Mouse (Mus musculus) spleen, adult 12 weeks (tissue): ENCODE data around the gene Hic2.
"Not testable (repeated sequence)": the region's sequence is repeated elsewhere in the genome, so short reads cannot be mapped to it uniquely, and the experiment has no call there.

Experiments
- DNase-seq: peaks from one replicate; pipeline ENCODE4 v3.0.0; 2022; ENCODE audit warnings: low spot score

Hic2 gene

DNA sequence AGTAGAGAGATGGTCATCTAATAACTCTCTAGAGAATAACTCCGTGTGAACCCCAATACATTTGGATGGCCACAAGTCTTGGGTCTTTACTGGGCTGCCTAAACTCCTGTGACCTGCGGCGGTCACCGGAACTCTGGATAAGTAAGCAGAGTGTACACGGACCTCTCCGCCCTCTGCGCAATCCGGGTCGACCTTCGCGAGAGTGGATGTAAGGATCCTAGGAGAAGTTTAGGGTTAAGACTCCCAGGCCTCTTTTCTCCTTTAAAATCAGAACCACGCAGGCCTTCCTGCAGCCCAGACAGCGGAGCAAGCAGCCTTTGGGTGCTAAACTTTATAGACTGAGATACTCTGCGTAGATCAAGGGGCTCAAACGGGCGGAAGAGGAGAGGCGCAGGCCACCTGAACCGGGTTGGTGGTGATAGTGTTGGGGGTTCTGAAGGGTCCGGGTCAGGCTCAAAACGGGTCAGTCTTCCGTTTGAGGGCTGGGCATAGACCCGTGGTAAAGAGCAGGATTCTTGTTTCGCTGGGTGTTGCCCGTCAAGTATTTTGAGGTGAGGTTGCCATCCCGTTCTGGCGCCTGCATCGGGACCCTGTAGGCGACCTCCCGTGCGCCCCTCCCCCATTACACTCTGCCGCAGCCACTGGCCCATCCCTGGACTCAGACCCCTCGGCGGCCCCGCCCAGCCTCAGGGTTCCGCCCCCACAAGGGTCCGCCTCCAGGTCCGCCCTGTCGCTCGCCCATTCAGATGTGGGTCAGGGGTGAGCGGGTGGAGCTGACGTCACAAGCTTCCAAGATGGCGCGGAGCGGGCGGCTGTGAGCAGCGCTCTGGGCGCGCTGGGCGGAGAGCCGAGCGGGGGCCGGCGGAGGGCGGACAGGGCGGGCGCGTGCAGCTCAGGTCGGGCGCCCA, at the start of gene Hic2:
Hic2 (plus strand) TSS at position 779 of the 908 bp plus-strand sequence.
- DNase-seq = peak; percentile 72

DNA sequence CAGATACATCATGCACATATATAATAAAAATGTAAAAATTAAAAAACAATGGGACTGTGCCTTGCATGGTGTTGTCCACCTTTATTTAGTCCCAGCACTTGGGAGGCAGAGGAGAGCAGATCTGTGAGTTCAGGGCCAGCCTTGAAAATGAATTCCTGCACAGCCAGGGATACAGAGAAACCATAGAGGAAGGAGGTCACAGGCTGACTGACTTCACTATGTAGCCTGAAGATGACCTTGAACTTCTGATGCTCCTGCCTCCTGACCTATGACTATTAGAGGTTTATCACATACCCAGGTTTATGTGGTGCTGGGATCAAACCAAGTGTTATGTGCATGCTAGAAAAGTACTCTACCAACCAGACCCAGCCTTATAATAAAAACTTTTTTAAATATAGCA, 47.9 kb upstream of the Hic2 start:
- no peak for DNase-seq

DNA sequence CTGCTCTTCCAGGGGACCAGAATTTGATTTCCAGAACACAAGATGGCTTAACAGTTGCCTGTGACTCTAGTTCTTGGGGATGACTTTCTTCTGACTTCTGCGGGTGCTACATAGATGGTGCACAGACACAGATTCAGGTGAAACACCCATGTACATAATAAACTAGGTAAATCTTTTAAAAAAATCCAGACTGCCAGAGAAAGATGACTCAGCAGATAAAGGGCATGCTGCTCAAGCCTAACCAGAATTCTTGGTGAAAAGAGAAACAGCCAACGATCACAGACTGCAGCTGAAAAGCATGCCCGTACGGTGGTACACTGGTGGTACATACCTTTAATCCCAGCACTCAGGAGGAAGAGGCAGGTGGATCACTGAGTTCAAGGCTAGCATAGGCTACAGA, 39.5 kb upstream of the Hic2 start:
- DNase-seq = no peak

DNA sequence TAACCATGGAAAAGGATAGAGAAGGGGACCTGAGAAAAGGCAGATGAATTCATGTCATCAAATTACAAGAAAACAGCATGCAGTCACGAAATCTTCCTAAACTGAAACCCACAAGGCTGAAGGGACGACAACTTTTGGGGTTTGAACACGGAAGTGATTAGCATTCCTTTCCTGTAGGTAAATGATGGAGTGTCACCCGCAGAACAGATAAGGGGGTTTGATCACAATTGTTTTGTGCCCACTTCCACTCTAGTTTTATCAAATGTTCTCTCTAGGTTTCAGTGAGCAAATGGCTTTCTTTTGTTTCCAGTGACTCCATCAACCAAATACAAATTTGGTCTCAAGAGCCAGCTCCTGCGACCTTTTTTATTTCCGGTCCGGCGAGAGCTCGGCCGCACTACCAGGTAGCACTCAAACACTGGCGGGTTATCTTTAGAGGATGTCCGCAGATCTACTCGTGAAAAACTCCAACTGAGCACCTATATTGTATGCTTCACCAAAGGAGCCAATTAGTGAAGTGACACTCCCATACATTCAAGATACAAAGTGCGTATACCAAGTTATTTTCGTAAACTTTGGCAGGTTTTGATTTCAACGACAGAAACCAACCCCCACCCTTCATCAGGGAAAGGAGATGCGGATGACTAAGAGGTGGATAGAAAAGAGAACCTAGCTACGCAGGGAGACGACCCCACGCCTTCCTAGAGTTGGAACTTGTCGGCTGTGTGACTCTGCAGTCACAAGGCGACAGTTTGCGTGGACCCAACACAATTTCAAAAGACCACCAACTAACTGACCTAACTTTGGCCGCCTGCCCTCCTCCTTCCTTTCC, 33.0 kb upstream of the Hic2 start:
- no peak for DNase-seq

DNA sequence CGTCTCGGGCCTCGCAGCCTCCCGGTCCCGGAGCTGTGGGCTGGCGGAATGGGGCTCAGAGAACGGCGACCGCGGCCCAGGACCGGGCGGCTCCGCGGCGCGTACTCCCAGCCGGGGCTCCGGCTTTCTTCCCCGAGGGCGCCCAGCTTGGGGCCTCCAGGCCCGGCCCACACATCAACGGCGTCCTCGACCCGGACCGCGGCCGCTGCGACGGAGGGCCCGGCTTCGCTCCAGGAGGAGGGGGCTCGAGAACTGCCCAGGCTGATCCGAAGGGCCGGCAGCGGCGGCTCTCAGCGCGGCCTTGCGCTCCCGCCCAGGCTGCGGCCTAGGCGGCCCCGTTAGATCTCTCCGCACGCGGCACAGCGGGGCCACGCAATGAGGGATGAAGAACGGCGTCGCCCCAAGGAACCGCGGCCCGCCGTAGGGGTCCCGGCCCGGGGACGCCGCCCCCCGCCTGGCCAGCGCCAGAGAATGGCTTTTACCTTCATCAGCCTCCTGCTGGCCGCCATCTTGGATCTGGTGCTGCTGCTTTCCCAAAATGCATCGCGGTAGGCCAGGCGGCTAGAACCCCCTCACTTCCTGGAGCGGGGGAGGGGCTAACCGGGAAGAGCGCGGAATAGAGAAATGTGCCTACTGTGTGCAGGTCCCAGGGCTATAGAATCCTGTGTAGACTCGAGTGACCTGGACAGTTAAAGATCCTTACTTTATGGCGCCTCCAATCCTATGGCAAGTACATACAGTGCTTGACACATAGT, 32.2 kb upstream of the Hic2 start:
- peak; percentile 73 for DNase-seq

DNA sequence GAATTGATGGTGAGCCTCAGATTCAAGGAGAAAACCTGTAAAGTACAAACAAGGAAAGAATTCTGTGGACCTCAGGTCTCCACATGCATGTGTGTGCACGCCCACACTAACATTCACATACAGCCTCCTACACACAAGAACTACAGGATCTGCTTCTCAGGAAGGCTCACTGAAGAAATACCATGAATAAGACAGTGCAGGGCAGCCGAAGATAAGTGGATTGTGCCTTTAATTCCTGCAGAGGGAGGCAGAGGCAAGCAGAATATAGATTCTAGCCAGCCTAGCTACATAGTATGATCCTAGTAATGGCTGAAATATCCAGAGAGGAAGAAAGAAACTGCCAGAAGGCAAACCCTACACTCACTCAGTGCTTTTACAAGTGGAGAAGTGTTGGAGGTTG, 31.4 kb upstream of the Hic2 start:
- DNase-seq = no peak

DNA sequence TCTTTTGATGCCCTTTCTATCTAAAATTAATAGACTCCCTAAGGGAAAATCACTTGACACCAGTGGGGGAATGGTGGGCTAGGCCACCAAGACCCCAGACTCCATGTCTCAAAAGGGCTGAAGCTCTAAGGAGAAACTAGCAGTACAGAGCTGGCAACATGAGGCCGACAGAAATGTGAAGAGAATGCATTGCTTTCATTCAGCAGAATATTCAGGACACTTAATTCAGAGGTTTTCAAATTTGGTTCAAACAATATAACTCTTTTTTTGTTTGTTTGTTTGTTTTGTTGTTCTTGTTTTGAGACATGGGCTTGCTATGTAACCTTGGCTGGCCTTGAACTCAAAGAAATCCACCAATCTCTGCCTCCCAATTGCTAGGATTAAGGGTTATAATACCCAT, 30.8 kb upstream of the Hic2 start, which contains the start of gene Ube2l3:
Ube2l3 (minus strand) TSS at position 101 of the 400 bp plus-strand sequence.
- DNase-seq = no peak

DNA sequence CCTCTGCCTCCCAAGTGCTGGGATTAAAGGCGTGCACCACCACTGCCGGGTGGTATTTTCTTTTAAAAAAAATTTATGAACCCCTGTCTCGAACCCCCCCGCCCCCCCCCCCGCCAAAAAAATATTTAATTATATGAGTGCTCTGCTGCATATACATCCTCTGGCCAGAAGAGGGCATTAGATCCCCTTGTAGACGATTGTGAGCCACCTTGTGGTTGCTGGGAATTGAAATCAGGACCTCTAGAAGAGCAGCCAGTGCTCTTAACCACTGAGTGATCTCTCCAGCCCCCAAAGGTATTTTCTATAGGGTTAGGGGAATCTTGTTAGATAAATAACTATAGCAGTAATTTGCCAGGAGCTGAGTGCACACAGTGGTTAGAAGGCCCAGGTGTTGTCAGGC, 28.4 kb upstream of the Hic2 start:
- DNase-seq = peak; percentile 16

DNA sequence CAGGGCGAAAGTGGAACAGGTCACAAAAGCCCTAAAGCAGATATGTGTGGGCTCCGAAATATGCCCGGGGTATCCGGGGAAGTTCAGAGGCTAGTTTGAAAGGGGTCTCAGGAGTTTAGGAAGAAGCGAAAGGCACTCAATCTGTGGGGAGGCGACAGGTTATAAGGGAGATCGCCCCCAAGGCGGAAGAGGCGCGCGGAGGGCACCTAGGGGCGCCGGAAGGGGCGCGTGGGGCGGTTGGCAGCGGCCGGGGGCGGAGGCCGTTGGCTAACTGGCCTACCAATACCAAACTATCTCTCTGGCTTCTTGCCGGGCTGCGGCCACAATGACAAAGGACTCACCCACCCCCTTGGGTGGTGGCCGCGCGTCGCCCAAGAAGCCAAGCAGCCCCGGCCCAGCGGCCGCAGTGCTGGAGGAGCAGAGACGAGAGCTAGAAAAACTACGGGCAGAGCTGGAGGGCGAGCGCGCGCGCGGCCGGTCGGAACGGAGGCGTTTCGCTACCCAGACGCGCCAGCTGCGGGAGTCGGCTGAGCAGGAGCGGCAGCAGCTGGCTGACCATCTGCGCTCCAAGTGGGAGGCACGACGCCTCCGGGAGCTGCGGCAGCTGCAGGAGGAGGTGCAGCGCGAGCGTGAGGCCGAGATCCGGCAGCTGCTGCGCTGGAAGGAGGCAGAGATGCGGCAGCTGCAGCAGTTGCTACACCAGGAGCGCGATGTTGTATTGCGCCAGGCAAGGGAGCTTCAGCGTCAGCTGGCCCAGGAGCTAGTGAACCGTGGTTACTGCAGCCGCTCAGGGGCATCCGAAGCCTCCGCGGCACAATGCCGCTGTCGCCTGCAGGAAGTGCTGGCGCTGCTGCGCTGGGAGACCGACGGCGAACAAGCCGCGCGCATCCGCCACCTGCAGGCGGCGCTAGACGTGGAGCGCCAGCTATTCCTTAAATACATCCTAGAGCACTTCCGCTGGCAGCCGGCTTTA, 24.7 kb upstream of the Hic2 start, which contains the start of gene Rimbp3:
Rimbp3 (plus strand) TSS at position 215 of the 973 bp plus-strand sequence.
- DNase-seq = peak; percentile 66

DNA sequence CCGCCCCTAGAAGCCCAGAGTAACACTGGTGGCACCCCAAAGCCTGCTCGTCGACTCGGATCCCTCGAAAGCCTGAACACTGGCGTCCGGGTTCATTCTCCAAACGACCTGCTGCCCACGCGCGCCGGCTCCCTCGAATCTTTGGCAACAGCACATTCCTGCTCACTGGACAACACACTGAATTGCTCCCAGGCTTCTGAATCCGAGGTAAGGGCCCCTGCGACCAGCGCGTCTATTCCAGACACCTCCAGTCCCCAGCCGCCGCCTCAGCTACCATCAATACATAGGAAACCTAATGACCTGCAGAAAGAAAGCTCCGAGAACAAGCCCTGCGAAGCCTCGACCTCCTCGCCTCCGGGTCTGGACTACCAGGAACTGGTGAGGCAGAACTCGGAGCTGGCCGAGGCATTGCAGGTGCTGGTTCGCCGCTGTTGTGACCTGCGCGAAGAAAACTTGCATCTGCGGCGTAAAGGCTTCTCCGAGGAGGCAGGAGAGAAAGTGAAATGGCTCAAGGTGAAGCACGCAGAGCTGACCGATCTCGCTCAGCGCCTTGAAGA, 23.9 kb upstream of the Hic2 start:
- peak; percentile 29 for DNase-seq

DNA sequence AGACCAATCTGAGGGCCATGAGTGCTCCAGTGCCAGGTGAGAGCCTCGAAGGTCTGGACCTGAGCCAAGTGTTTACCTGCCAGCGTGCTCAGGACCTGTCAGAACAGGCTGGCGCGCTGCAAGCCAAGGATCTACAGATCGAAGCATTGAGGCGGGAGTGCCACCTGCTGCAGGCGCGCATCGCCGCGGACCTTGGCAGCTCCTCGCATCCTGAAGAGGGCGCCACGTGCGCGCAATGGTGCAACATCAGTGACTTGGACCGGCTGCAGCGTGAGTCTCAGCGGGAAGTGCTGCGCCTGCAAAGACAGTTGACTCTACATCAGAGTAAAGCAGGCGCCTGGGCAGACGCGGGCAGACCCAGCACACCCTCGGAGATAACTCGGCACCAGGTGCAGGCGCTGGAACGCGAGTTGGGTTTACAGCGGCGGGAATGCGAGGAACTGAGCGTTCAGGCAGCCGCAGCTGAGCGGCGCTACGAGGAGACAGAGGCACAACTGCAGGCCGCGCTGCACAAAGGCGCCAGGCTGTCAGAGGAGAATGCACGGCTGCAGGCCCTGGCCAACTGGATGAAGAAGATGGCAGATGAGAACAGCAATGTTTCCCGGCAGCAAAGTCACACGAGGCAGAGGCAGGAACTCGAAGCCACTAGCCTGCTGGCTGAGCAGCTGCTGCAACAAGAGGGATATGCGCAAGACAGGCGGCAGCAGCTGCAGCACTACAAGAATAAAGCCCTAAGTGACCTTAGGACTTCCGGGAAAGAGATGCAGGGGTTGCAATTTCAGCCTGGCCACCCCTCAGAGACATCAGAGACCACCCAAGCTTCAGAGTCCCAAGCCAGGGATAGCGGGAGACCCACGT, 23.2 kb upstream of the Hic2 start:
- DNase-seq = peak; percentile 75

DNA sequence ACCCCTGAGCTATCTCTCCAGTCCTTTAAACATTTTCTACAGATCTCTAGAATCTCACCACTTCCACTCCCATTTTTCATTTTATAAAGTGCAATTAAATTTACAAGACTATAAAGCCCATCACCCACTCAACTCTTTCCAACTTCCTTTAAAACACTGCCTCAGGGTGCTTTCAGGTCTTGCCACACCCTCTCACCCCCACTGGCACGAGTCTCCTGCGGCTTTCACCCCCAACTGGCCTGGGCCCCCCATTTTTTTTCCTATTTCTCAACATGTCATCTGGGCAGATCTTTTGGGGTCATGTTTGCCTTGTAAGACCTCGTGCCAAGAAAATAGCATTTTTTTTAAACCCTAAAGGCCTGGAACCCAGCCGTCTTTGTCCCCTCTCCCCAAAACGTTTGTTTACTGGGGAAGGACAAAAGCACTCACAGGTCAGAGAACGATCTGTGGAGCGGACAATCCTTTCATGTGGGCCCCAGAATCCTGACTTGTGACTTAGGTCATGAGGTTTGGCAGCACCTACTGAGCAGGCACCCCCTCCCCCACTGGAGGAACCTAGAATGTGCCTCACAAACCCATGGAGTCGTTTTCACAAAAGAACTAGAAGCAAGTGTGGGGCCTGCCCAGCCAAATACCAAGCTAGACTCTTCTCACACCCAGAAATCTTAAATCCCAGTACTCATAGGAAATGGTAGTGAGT, 16.3 kb upstream of the Hic2 start:
- no peak for DNase-seq

DNA sequence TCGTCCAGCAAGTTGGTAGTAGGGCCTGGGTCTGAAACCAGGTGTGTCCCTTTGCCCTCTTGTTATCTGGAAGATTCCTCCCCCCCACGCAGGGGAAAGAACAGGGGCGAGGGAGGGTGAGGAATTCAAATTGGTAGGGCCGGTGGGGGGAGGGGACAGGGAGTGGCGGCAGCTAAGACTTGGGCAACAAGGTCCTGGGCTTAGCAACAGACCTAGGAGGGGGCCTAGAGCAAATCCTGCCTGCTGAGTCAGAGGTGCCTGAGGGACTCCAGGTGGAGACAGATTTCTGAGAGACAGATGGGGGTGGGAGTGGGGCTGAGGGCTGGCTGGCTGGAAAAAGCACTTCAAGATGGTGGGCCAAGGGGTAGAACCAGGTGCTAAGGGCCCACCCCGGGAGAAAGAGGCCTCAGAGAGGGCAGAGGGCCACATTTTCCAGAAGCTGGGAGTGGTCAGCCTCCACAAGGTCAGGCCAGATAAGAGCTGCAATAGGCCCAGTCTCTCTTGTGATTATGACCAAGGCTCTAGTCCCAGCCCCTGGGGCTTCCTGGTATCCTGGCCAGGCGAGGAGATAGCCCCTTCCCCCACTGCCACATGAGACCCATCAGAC, 13.1 kb upstream of the Hic2 start:
- DNase-seq = no peak

DNA sequence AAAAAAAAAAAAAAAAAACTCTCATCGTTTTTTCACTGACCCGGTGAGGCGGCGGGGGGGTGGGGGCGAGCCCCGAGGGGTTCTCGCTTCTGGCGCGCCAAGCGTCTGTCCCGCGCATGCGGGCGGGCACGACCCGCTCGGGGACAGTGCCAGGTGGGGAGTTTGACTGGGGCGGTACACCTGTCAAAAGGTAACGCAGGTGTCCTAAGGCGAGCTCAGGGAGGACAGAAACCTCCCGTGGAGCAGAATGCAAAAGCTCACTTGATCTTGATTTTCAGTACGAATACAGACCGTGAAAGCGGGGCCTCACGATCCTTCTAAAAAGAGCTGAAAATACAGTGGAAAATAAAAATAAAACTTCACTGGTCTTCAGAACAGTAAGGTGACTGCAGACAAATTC, 11.2 kb upstream of the Hic2 start:
- peak; percentile 86 for DNase-seq

DNA sequence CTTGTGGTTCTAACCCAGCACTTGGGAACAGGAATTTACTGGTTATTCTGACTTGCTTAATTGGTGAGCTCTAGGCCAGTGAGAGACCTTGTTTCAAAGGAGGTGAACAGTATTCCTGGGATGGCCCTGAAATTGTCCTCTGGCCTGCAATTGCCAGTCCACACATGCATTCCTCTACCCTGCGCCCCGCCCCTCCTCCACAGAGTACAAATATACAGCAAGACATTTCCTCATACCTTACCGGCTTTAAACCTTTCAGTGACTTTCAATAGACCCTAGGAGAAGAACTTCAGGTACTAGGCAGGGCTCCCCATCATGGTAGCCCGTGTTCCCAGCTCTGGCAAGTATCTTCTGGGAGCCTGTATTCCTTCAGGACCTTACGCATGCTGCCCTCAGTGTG, 7.8 kb upstream of the Hic2 start:
- DNase-seq = no peak

DNA sequence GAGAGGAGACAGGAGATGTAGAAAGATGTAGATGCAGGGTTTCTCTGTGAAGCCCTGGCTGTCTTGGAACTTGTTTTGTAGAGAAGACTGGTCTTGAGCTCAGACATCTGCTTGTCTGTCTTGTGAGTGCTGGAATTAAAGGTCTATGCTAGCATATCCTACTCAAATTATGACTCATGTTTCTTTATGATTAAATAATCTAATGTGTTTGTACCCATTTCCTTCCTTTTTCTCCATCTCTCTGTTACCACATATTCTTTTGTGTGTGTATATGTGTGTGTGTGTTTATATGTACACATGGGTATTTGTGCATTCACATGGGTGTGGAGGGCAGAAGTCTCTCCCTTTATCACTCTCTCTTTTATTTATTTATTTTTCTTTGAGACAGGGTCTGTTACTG, 6.9 kb upstream of the Hic2 start:
- no peak for DNase-seq

DNA sequence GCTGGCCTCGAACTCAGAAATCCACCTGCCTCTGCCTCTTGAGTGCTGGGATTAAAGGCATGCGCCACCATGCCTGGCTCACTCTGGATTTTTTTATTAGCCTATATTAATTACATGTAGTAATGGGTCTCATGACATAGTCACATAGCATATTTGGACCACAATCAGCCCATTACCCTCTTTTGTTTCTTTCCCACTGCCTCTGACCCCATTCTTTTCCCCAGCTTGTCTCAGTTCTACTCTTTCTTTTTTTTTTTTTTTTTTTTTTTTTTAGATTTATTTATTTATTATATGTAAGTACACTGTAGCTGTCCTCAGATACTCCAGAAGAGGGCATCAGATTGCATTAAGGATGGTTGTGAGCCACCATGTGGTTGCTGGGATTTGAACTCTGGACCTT, 1.8 kb upstream of the Hic2 start:
- DNase-seq = not testable (repeated sequence)

DNA sequence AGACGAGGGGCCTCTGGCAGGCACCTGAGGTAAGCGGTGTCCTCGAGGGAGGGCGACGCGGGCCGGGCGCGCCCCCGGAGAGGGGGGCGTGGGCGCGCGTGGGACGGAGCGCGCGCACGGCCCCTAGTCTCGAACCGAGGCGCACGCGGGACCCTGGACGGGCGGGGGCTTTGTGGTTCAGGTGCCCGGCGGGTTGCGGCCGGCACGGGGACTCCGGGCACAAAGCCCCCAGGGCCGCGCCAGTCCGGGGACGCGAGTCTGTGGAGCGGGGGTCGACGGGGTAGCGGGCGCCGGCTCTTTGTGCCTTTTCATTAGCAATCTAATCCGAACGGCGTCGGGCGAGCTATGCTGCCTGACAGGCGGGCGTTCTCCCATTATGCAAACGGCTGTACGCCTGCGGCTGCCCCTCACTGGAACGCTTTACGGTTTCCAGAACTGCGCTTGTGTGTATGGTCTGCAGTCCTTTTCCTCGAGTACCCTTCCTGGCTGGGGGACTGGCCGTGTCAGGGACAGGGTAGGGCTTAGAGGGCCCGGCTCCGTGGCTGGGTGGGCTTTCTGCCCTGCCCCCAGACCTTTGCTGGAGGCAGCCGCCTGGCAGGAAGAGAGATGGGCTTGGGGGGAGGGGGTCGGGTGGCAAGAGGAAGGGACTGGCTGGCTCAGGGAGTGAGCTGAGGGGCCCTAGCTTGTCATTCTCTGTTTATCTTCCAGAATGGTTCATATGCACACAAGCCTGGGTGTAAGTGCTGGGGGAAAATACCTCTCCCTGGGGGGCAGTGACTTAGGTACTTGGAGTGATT, 528 bp downstream of the Hic2 start:
- no peak for DNase-seq
